Mouse (Mus musculus): ENCODE data around the gene Twf2. TPM values are rescaled to one million over a fixed set of nuclear protein-coding genes. Genes with fewer than 3 reads are reported as not detected.
A peak's percentile ranks its signal among the peaks of the same experiment; 100 is the strongest.

The Twf2 gene
- total and polyA plus RNA-seq, 3 experiments: 120 to 186 (median 131) TPM

DNA sequence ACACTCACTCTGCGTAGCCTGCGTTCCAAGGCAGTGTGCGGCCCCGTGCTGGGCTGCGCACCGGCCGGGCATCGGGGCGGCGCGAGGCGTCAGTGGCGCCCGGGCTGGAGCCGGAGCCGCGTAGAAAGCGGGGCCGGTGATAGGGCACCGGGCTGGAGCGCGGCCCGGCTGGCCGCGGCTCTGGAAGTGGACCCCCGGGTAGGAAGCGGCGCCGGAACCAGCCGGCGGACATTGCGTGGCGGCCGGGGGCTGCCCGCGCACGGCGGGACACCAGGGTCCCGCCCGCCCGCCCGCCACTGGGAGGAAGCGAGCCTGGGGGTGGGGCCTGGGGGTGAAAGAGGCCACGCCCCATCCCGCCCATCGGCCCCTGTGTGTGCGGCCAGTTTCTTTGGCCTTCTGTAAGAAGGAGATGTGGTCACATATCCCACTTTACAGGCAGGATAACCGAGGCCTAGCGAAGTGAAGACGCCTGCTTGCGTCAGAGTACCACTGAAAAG lies 3.9 kb upstream of the Twf2 start:
- Histone ChIP-seq H3K4me3 (replicated peaks in 1 of 3; ENCODE audit: low read depth in 2 of 3, low read length in 2 of 3, poor library complexity in 1 of 3) (peak overlapping the region; percentile 71 to 86 (median 72)), H3K27ac (ENCODE audit: insufficient read depth, low read depth) (peak overlapping the region; percentile 85), H3K4me2 (ENCODE audit: insufficient read depth, low read depth, poor library complexity, severe bottlenecking) (peak overlapping the region; percentile 89), H3K27me3 (replicated peaks) (no peaks in the 10 kb centered on the region), H3K9me3 (replicated peaks; ENCODE audit: low read length) (no peaks in the 10 kb centered on the region), H3K79me2 (replicated peaks; ENCODE audit: control insufficient read depth, extremely low read depth, insufficient read depth, poor library complexity, severe bottlenecking) (peaks cover 16% of the 10 kb centered on the region), H3K4me1 (ENCODE audit: control insufficient read depth in 1 of 2, insufficient read depth in 2 of 2) (peaks cover 23 to 74% of the 10 kb centered on the region in 2 experiments), H3K9ac (ENCODE audit: insufficient read depth, low read depth) (peak overlapping the region; percentile 83), H3K36me3 (replicated peaks in 1 of 2; ENCODE audit: control insufficient read depth in 1 of 2, insufficient read depth in 1 of 2, low read length in 1 of 2) (peaks cover 26 to 37% of the 10 kb centered on the region in 2 experiments)
- peak; percentile 75 for DNase-seq (ENCODE audit: extremely low read depth)
- in situ Hi-C loops (cut with MboI; ENCODE audit: low pct_ligation_motif_present, low pct_unique_long_range_greater_than_20kb, low sequenced_read_pairs) (no loop called here), dilution Hi-C loops (cut with MboI; ENCODE audit: extremely low pct_ligation_motif_present, extremely low pct_unique_long_range_greater_than_20kb, low sequenced_read_pairs) (no loop called here)
- TF ChIP-seq EP300 (IDR thresholded peaks at IDR 0.05; ENCODE audit: low read length) (no peak), ZNF384 (IDR thresholded peaks at IDR 0.05; ENCODE audit: low read depth, low read length) (no peak), MAFK (IDR thresholded peaks at IDR 0.05; ENCODE audit: insufficient replicate concordance, low read length) (no peak), ZC3H11A (IDR thresholded peaks at IDR 0.05; ENCODE audit: low read depth, low read length) (no peak), KAT2A (IDR thresholded peaks at IDR 0.05; ENCODE audit: insufficient replicate concordance, low read length) (no peak), IRF4 (IDR thresholded peaks at IDR 0.05; ENCODE audit: low read depth, low read length) (peak; percentile 12; the same call in 1 of the 2 replicates), POLR2A (IDR thresholded peaks at IDR 0.05; ENCODE audit: low read depth, low read length) (peak; percentile 86), SMC3 (IDR thresholded peaks at IDR 0.05; ENCODE audit: low read depth, low read length) (no peak), USF1 (IDR thresholded peaks at IDR 0.05; ENCODE audit: low read depth, low read length) (no peak), USF2 (conservative IDR thresholded peaks at IDR 0.05; ENCODE audit: low read depth, low read length) (no peak), MAX (IDR thresholded peaks at IDR 0.05; ENCODE audit: low read length) (no peak), RAD21 (IDR thresholded peaks at IDR 0.05; ENCODE audit: low read depth, low read length) (no peak), MYC (IDR thresholded peaks at IDR 0.05; ENCODE audit: low read depth, low read length) (no peak), HCFC1 (IDR thresholded peaks at IDR 0.05; ENCODE audit: low read depth, low read length) (peak; percentile 33; the same call in 1 of the 2 replicates), E2F4 (IDR thresholded peaks at IDR 0.05; ENCODE audit: insufficient replicate concordance, low read depth, low read length) (no peak), ZMIZ1 (IDR thresholded peaks at IDR 0.05; ENCODE audit: low read depth, low read length) (peak; percentile 65; the same call in 1 of the 2 replicates), ZKSCAN1 (IDR thresholded peaks at IDR 0.05; ENCODE audit: borderline replicate concordance, low read depth, low read length) (no peak), CTCF (conservative IDR thresholded peaks at IDR 0.05 in 1 of 2, IDR thresholded peaks at IDR 0.05 in 1 of 2; ENCODE audit: low read depth in 2 of 2, low read length in 2 of 2) (no peak), TBP (conservative IDR thresholded peaks at IDR 0.05; ENCODE audit: low read depth, low read length) (peak; percentile 73; the same call in 1 of the 2 replicates), CHD2 (IDR thresholded peaks at IDR 0.05; ENCODE audit: low read length) (no peak), TCF12 (IDR thresholded peaks at IDR 0.05; ENCODE audit: low read depth, low read length) (0 out of 2 replicates have a peak, but pooled peaks have one; percentile 52), POLR2AphosphoS2 (IDR thresholded peaks at IDR 0.05; ENCODE audit: low read depth, low read length) (no peak), MXI1 (IDR thresholded peaks at IDR 0.05; ENCODE audit: low read depth, low read length) (no peak), JUN (IDR thresholded peaks at IDR 0.05; ENCODE audit: insufficient read depth, low read depth, low read length) (no peak), MEF2A (IDR thresholded peaks at IDR 0.05; ENCODE audit: borderline replicate concordance, low read depth, low read length) (no peak), GABPA (IDR thresholded peaks at IDR 0.05; ENCODE audit: insufficient replicate concordance, low read depth, low read length) (no peak), ETS1 (conservative IDR thresholded peaks at IDR 0.05; ENCODE audit: low read depth, low read length) (no peak), SIN3A (IDR thresholded peaks at IDR 0.05; ENCODE audit: low read length) (peak; percentile 61), NRF1 (IDR thresholded peaks at IDR 0.05; ENCODE audit: low read depth, low read length) (no peak), CHD1 (IDR thresholded peaks at IDR 0.05; ENCODE audit: low read depth, low read length) (no peak), JUND (conservative IDR thresholded peaks at IDR 0.05; ENCODE audit: low read depth, low read length) (no peak), NELFE (IDR thresholded peaks at IDR 0.05; ENCODE audit: low read depth, low read length) (peak; percentile 78), UBTF (IDR thresholded peaks at IDR 0.05; ENCODE audit: low read depth, low read length) (peak; percentile 54; the same call in 1 of the 2 replicates), RCOR1 (conservative IDR thresholded peaks at IDR 0.05; ENCODE audit: low read depth, low read length) (0 out of 2 replicates have a peak, but pooled peaks have one; percentile 19), ELF1 (IDR thresholded peaks at IDR 0.05; ENCODE audit: low read depth, low read length) (no peak)

Measured in CH12.LX (cell line).